Mouse (Mus musculus) megakaryocyte, embryonic 14.5 days (primary cell): Measurements from ENCODE around the gene Mdga1.

Source experiments
- FLI1 ChIP-seq: IDR thresholded peaks from 2 replicates; pipeline ENCODE4 v1.6.1; 2012; ENCODE audit warnings: low read length, inconsistent platforms, mixed read lengths
- GATA1 ChIP-seq: IDR thresholded peaks from 3 replicates; pipeline ENCODE4 v1.6.1; 2012; ENCODE audit warnings: mixed read lengths, low read length, inconsistent platforms, borderline replicate concordance

DNA sequence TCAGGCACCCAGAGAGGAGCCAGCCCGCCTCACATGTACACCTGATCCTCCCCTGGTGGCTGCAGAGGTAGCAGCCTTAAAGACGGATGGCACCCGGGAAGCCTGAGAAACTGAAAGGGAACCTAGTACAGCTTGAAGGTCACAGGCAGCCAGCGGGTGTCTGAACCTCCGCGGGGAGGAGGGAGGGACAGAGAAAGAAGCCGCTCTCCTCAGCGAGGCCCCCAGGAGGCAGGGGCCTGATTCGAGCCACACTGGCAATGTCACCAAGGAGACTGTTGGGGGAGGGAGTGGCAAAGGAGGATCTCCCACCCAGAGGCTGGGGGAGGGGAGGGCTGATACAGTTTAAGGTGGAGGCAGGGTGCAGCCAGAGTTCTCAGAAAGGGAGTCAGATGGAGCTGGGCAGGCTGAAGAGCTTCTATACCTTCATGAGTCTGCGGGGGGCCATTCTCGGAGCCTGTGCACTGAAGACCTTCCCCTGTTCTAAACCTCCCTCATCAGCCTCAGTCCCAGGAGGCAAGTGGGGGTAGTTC lies 6.1 kb downstream of the Mdga1 start:
- no peak for TF ChIP-seq GATA1
- TF ChIP-seq FLI1 = no peak
